In genomic region chrX:36826873-36827272, GRCm38 (mm10) we compare ENCODE assay signal across 24 mouse cellular contexts.
"Had no signal": no experiment of that assay in that cellular context is flagged by ENCODE, and none has a peak within 500 bp of the region (broad histone marks: within the 10 kb centered on the region; RNA-seq: fewer than 3 reads in every experiment).

No protein-coding gene starts in this region.

- H3K9me3 ChIP-seq: heart, embryonic 13.5 days; heart, embryonic 15.5 days; hindbrain, embryonic 13.5 days; hindbrain, embryonic 15.5 days; limb, embryonic 13.5 days; limb, embryonic 15.5 days; liver, embryonic 13.5 days; liver, embryonic 15.5 days had no signal

- H3K27me3 ChIP-seq: heart, embryonic 13.5 days; heart, embryonic 15.5 days; hindbrain, embryonic 13.5 days; hindbrain, embryonic 15.5 days; limb, embryonic 13.5 days; limb, embryonic 15.5 days; liver, embryonic 13.5 days; liver, embryonic 15.5 days had no signal

- H3K4me2 ChIP-seq: heart, embryonic 11.5 days; heart, embryonic 13.5 days; heart, embryonic 15.5 days; hindbrain, embryonic 13.5 days; hindbrain, embryonic 15.5 days; limb, embryonic 13.5 days; limb, embryonic 15.5 days; liver, embryonic 11.5 days; liver, embryonic 13.5 days; liver, embryonic 15.5 days had no signal

- DNase-seq: gastrocnemius, postnatal 14 days; gastrocnemius, postnatal 36 days; heart, adult 11 months; heart, adult 2 months; heart, postnatal 14 days; heart, postnatal 36 days; kidney, adult 11 months; kidney, adult 8-10 months; kidney, postnatal 14 days; layer of hippocampus, adult 9-11 months; layer of hippocampus, postnatal 36 days; left cerebral cortex, postnatal 4 days; liver, embryonic 13.5 days had no signal

- H3K36me3 ChIP-seq: heart, embryonic 13.5 days; heart, embryonic 15.5 days; hindbrain, embryonic 13.5 days; hindbrain, embryonic 15.5 days; limb, embryonic 13.5 days; limb, embryonic 15.5 days; liver, embryonic 13.5 days; liver, embryonic 15.5 days had no signal

- H3K4me3 ChIP-seq: heart, adult 2 months; heart, embryonic 13.5 days; heart, embryonic 15.5 days; hindbrain, embryonic 13.5 days; hindbrain, embryonic 15.5 days; limb, embryonic 13.5 days; limb, embryonic 15.5 days; liver, embryonic 13.5 days; liver, embryonic 15.5 days had no signal

- H3K27ac ChIP-seq: heart, adult 2 months; heart, embryonic 13.5 days; heart, embryonic 15.5 days; hindbrain, embryonic 13.5 days; hindbrain, embryonic 15.5 days; hindbrain, postnatal 0 days; kidney, postnatal 0 days; limb, embryonic 13.5 days; limb, embryonic 15.5 days; liver, embryonic 13.5 days; liver, embryonic 15.5 days had no signal

- ATAC-seq: hindbrain, postnatal 0 days had no signal

- H3K9ac ChIP-seq: heart, embryonic 13.5 days; heart, embryonic 15.5 days; hindbrain, embryonic 13.5 days; hindbrain, embryonic 15.5 days; limb, embryonic 13.5 days; limb, embryonic 15.5 days; liver, embryonic 13.5 days; liver, embryonic 15.5 days had no signal

- H3K4me1 ChIP-seq: hindbrain, embryonic 13.5 days; hindbrain, embryonic 15.5 days; limb, embryonic 13.5 days; limb, embryonic 15.5 days; liver, embryonic 13.5 days; liver, embryonic 15.5 days had no signal
